Mouse (Mus musculus): ENCODE measurements around the gene Cox6a2. TPM values are rescaled to one million over a fixed set of nuclear protein-coding genes. Genes with fewer than 3 reads are reported as not detected.

Gene Cox6a2
- polyA plus RNA-seq, 1 experiment, result 77.1 TPM

DNA sequence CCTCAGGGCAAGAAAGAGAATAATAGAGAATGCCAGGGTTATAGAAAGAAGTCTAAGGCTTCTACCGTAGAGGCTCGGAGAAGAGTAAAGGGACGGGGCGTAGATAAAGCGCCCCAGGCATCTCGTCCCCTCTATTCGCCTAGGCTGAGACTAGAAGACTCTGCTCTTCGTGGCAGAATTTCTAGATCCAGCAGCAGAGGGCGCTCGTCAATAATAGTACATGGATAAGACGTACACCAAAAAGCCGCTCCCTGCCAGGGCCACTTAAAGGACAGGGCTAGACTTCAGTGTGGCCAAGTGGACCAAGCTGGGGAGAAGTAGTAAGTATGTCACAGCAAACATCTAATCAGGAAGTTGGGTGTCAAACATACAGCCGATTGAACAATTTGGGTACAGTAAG lies 41.3 kb upstream of the Cox6a2 start:
- Histone ChIP-seq H3K4me3 (ENCODE audit: insufficient read depth, low read depth, low read length) (peak overlapping the region; percentile 65), H3K27ac (ENCODE audit: insufficient read depth, low read depth, low read length) (peak overlapping the region; percentile 94; the same call in 1 of the 2 replicates), H3K4me1 (ENCODE audit: control insufficient read depth, insufficient read depth, low read length) (no peaks in the 10 kb centered on the region), H3K36me3 (ENCODE audit: control insufficient read depth, insufficient read depth, low read length) (peaks cover 2% of the 10 kb centered on the region), H3K27me3 (replicated peaks; ENCODE audit: control insufficient read depth, insufficient read depth, low read length) (no peaks in the 10 kb centered on the region)
- peak; percentile 89 for DNase-seq
- TF ChIP-seq CTCF (conservative IDR thresholded peaks at IDR 0.05; ENCODE audit: insufficient read depth, insufficient read length, low read depth, low read length), result peak; percentile 69
- no peak for TF ChIP-seq POLR2A (IDR thresholded peaks at IDR 0.05; ENCODE audit: low read depth, low read length)
- 2% methylated on average over 13 of the region's 13 CpGs for WGBS

DNA sequence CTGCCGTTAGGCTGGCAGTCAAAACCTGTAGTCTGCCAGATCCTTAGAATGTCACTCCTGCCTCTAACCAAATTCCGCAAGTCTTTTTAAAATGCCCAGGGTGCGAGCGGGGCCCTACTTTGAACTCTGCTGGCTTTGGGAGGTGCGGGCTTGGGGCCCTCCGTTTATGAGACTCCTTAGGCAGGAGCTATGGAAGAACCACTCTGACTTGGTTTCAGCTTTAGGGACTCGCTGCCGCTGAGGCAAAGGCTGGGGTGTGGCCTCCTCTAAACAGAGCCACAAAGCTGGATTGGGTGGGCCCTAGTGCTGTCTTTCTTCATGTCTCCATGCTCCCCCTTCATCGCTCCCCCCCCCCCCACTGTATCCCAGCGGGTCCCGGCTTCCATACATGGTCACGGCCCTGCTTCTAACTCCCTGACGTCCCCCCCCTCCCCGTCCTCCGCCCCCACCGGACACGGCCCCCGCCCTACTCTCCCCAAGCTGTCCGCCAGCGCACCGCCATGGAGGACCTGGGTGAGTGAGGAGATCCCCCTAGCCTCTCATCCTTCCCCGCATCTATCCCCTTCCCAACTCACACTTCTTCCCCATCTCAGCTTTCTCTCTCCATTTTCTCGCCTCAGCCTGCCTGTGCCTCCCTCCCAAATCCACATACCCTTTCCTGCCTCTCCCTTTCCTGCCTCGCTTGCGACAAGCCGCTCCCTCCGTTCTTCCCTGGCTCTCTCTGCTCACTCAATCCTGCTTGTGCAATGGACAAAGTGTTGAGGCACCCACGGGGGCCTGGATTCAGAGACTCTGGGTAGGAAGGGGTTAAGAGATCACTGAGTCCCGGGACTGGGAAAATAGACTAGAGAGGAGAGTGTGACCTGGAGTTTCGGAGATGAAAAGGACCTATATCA lies 40.6 kb upstream of the Cox6a2 start, which contains the start of gene Tgfb1i1:
Gene Tgfb1i1, plus strand, starts transcription at position 317 of the 896 bp plus-strand sequence.
- 10% methylated on average over 25 of the region's 30 CpGs for WGBS
- Histone ChIP-seq H3K4me3 (ENCODE audit: insufficient read depth, low read depth, low read length) (peak within 1 kb of the TSS; percentile 65), H3K4me1 (ENCODE audit: control insufficient read depth, insufficient read depth, low read length) (no peaks in the 10 kb centered on the region), H3K27ac (ENCODE audit: insufficient read depth, low read depth, low read length) (peak within 1 kb of the TSS; percentile 94), H3K36me3 (ENCODE audit: control insufficient read depth, insufficient read depth, low read length) (peaks cover 2% of the 10 kb centered on the region), H3K27me3 (replicated peaks; ENCODE audit: control insufficient read depth, insufficient read depth, low read length) (no peaks in the 10 kb centered on the region)
- TF ChIP-seq CTCF (conservative IDR thresholded peaks at IDR 0.05; ENCODE audit: insufficient read depth, insufficient read length, low read depth, low read length), result no peak
- TF ChIP-seq POLR2A (IDR thresholded peaks at IDR 0.05; ENCODE audit: low read depth, low read length), result peak; percentile 8
- peak; percentile 66 for DNase-seq

DNA sequence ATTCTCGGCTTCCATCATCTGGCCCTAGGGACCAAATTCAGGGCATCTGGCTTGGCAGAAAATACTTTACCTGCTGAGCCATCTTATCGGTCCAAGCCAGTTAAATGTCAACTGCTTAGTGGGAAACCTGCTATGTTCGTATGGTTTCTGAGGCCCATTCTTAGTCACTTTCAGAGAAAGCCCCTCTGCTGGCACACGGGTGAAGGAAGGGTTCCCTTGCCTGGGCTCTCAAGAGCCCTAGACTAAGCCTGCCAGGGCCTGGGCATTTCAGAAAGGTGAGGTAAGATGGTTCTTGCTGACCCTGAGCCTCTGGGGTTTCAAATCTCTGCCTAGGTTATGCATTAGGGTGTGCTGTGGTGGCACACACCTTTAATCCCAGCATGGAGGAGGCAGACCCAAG lies 39.4 kb upstream of the Cox6a2 start:
- H3K27me3 ChIP-seq (replicated peaks; ENCODE audit: control insufficient read depth, insufficient read depth, low read length), result no peaks in the 10 kb centered on the region
- DNase-seq, result no peak
- TF ChIP-seq POLR2A (IDR thresholded peaks at IDR 0.05; ENCODE audit: low read depth, low read length) (no peak), CTCF (conservative IDR thresholded peaks at IDR 0.05; ENCODE audit: insufficient read depth, insufficient read length, low read depth, low read length) (no peak)
- no peak overlapping the region for H3K27ac ChIP-seq (ENCODE audit: insufficient read depth, low read depth, low read length)
- H3K4me1 ChIP-seq (ENCODE audit: control insufficient read depth, insufficient read depth, low read length), result no peaks in the 10 kb centered on the region
- 95% methylated on average over 4 of the region's 4 CpGs for WGBS
- no peak overlapping the region for H3K4me3 ChIP-seq (ENCODE audit: insufficient read depth, low read depth, low read length)
- peaks cover 2% of the 10 kb centered on the region for H3K36me3 ChIP-seq (ENCODE audit: control insufficient read depth, insufficient read depth, low read length)

GRCm38 (mm10) chr7:128244410-128245025 lies 38.3 kb upstream of the Cox6a2 start:
- no peaks in the 10 kb centered on the region for H3K27me3 ChIP-seq (replicated peaks; ENCODE audit: control insufficient read depth, insufficient read depth, low read length)
- no peak overlapping the region for H3K27ac ChIP-seq (ENCODE audit: insufficient read depth, low read depth, low read length)
- WGBS, result 94% methylated on average over 18 of the region's 18 CpGs
- DNase-seq, result no peak
- H3K4me1 ChIP-seq (ENCODE audit: control insufficient read depth, insufficient read depth, low read length), result no peaks in the 10 kb centered on the region
- no peak overlapping the region for H3K4me3 ChIP-seq (ENCODE audit: insufficient read depth, low read depth, low read length)
- peaks cover 2% of the 10 kb centered on the region for H3K36me3 ChIP-seq (ENCODE audit: control insufficient read depth, insufficient read depth, low read length)
- TF ChIP-seq CTCF (conservative IDR thresholded peaks at IDR 0.05; ENCODE audit: insufficient read depth, insufficient read length, low read depth, low read length) (no peak), POLR2A (IDR thresholded peaks at IDR 0.05; ENCODE audit: low read depth, low read length) (no peak)

DNA sequence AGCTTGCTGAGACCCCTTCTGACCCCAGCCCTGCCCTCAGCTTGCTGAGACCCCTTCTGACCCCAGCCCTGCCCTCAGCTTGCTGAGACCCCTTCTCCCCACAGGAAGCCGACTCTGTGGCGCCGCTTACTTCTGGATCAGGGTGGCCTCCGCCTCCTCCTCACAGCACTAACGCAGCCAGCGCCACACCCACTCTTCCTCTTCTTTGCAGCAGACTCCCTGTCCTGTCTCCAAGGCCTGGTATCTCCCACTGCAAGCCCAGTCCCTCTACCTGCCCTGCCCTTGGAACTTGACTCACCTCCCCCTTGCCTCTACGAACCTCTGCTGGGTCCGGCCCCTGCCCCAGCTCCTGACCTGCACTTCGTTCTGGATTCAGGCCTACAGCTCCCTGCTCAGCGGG lies 37.7 kb upstream of the Cox6a2 start:
- Histone ChIP-seq H3K4me1 (ENCODE audit: control insufficient read depth, insufficient read depth, low read length) (no peaks in the 10 kb centered on the region), H3K4me3 (ENCODE audit: insufficient read depth, low read depth, low read length) (no peak overlapping the region)
- 83% methylated on average over 10 of the region's 10 CpGs for WGBS

DNA sequence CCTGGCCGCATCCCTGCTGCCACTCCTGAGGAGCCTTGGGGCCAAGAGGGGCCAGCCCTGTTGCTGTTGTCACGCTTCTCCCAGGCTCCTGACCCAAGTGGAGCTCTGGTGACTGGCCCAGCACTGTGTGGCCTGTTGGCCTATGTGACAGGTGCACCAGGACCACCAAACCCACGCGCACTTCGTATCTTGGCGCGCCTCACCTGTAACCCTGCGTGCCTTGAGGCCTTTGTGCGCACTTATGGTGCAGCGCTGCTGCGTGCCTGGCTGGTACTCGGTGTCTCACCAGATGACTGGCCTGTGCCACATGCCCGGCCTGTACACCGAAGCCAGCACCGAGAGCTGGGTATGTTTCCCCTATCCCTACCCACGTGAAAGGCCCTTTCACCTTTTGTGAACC lies 36.1 kb upstream of the Cox6a2 start:
- WGBS, result 96% methylated on average over 16 of the region's 16 CpGs
- peaks cover 2% of the 10 kb centered on the region for H3K36me3 ChIP-seq (ENCODE audit: control insufficient read depth, insufficient read depth, low read length)
- no peak overlapping the region for H3K4me3 ChIP-seq (ENCODE audit: insufficient read depth, low read depth, low read length)
- no peaks in the 10 kb centered on the region for H3K27me3 ChIP-seq (replicated peaks; ENCODE audit: control insufficient read depth, insufficient read depth, low read length)
- no peak overlapping the region for H3K27ac ChIP-seq (ENCODE audit: insufficient read depth, low read depth, low read length)
- H3K4me1 ChIP-seq (ENCODE audit: control insufficient read depth, insufficient read depth, low read length), result peaks cover 2% of the 10 kb centered on the region; the same call in 1 of the 2 replicates
- TF ChIP-seq CTCF (conservative IDR thresholded peaks at IDR 0.05; ENCODE audit: insufficient read depth, insufficient read length, low read depth, low read length), result no peak
- TF ChIP-seq POLR2A (IDR thresholded peaks at IDR 0.05; ENCODE audit: low read depth, low read length), result no peak
- DNase-seq, result no peak

More for the DNA sequence above, 37.7 kb upstream of the Cox6a2 start:
- H3K36me3 ChIP-seq (ENCODE audit: control insufficient read depth, insufficient read depth, low read length), result peaks cover 2% of the 10 kb centered on the region
- no peak for DNase-seq
- H3K27ac ChIP-seq (ENCODE audit: insufficient read depth, low read depth, low read length), result no peak overlapping the region
- TF ChIP-seq POLR2A (IDR thresholded peaks at IDR 0.05; ENCODE audit: low read depth, low read length), result no peak
- TF ChIP-seq CTCF (conservative IDR thresholded peaks at IDR 0.05; ENCODE audit: insufficient read depth, insufficient read length, low read depth, low read length), result no peak
- no peaks in the 10 kb centered on the region for H3K27me3 ChIP-seq (replicated peaks; ENCODE audit: control insufficient read depth, insufficient read depth, low read length)
